Mouse (Mus musculus) cerebellum, adult 2 months (tissue): ENCODE results near the gene Arhgap18. TPM values are rescaled to one million over a fixed set of nuclear protein-coding genes. Genes with fewer than 3 reads are reported as not detected.

ENCODE experiments used
- DNase-seq, 2 experiments: peaks; one replicate each; pipeline ENCODE4 v3.0.0; 2021
- H3K27ac ChIP-seq: fragments of 200-500 bp; 2 replicates; pipeline ENCODE4 v1.5.1; 2012; ENCODE audit warnings: low read length, control low read depth, inconsistent platforms; ENCODE audit not compliant: insufficient read depth
- H3K27me3 ChIP-seq: fragments of 200-500 bp; 2 replicates; pipeline ENCODE4 v1.6.1; 2012; ENCODE audit warnings: inconsistent platforms, mild to moderate bottlenecking, low read length, moderate library complexity; ENCODE audit not compliant: control insufficient read depth, insufficient read depth
- H3K4me1 ChIP-seq: fragments of 200-500 bp; 2 replicates; pipeline ENCODE4 v1.6.1; 2011; ENCODE audit warnings: low read length; ENCODE audit not compliant: control insufficient read depth, insufficient read depth
- H3K4me3 ChIP-seq: fragments of 200-500 bp; replicated peaks from 2 replicates; pipeline ENCODE3; 2011; ENCODE audit warnings: mild to moderate bottlenecking, low read depth, low read length, control low read depth; ENCODE audit not compliant: insufficient read depth
- CTCF ChIP-seq: fragments of 200-500 bp; IDR thresholded peaks from 2 replicates; pipeline ENCODE4 v1.5.1; 2011; ENCODE audit warnings: low read depth, mild to moderate bottlenecking, control low read depth, low read length, moderate library complexity, borderline replicate concordance; ENCODE audit not compliant: insufficient read depth
- POLR2A ChIP-seq: fragments of 200-500 bp; IDR thresholded peaks from 2 replicates; pipeline ENCODE4 v1.6.1; 2011; ENCODE audit warnings: low read length, control low read depth, borderline replicate concordance; ENCODE audit not compliant: insufficient read depth
- WGBS: fragments of 180-500 bp; shearing (Covaris S2); methylation state at CpG from one replicate; pipeline ENCODE4 v1.1.7; 2018; 5-methylcytosine and 5-hydroxymethylcytosine counted together
- polyA plus RNA-seq: library from polyadenylated mRNA; depleted of rRNA; stranded (reverse); fragments of >200 nt; gene quantifications from 2 replicates; pipeline ENCODE4 v1.2.3, GENCODE M21; 2012

Gene Arhgap18
- polyA plus RNA-seq, 1 experiment = 4.3 TPM

DNA sequence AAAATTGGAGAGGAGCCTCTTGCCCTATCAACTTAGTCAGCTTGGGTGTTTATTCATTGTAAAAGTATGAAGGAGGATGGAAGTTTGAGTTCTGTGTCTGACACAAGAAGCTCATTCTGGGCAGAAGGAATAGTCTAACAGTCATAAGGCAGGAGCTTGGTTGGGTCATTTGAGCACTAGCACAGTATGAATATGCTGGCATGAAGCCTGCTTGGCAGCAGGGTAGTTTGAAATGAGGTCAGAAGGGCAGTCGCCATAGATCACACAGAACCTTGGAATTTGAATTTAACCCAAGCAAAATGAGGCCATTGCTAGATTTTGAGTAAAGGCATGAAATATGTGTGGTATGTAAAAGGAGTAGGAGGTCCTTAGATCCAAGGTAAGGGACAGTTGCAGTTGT is 139.9 kb downstream of the Arhgap18 start:
- H3K4me1 ChIP-seq = no peaks in the 10 kb centered on the region
- H3K27ac ChIP-seq = no peak overlapping the region
- no peak overlapping the region for H3K4me3 ChIP-seq
- TF ChIP-seq POLR2A = no peak
- no peak for TF ChIP-seq CTCF
- peak in 1 of 2 experiments; percentile 3 for DNase-seq
- 21% methylated on average over 1 of the region's 1 CpGs for WGBS
- no peaks in the 10 kb centered on the region for H3K27me3 ChIP-seq

DNA sequence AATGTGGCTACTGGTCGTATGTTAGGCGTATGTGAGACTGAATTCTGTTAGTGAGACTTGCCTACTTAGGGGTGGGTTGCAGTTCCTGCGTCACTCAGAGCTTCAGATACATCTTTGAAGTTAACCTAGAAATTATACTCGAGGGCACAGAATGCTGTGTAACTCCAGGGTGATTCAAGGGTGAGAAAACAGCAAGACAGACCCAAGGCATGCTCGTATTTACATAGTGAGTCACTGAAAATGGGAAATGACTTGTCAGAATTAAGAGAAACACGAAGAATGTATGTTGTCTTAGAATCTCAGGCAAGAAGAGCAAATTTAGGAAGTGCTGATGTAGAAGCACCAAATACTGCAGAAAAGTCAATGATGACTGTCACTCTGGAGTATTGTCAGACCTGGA is 142.5 kb downstream of the Arhgap18 start:
- no peak overlapping the region for H3K4me3 ChIP-seq
- H3K27me3 ChIP-seq = no peaks in the 10 kb centered on the region
- no peak for DNase-seq
- TF ChIP-seq POLR2A = no peak
- TF ChIP-seq CTCF = no peak
- WGBS = 82% methylated on average over 6 of the region's 6 CpGs
- H3K27ac ChIP-seq = no peak overlapping the region
- H3K4me1 ChIP-seq = no peaks in the 10 kb centered on the region

DNA sequence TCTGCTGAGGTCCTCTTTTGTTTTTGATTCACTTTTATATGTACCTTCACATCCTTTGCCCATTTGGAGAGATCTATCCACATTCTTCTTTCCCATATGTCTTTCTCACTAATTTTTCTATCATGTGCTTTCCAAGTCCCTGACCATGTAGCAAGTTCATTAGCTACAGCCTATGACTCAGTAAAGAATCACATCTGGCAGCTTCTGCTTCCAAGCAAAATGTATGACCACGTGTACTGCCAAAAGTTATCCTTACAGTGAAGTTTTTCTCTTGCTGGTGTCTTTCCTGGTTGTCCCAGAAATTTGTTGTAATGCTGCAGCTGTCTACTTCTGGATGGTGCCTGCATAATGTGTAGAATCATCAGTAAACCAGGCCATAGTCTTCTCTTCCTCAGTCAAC is 147.2 kb downstream of the Arhgap18 start:
- no peak overlapping the region for H3K4me3 ChIP-seq
- H3K27me3 ChIP-seq = no peaks in the 10 kb centered on the region
- 83% methylated on average over 1 of the region's 1 CpGs for WGBS
- no peak overlapping the region for H3K27ac ChIP-seq
- no peaks in the 10 kb centered on the region for H3K4me1 ChIP-seq
- DNase-seq = no peak
- no peak for TF ChIP-seq POLR2A
- no peak for TF ChIP-seq CTCF

DNA sequence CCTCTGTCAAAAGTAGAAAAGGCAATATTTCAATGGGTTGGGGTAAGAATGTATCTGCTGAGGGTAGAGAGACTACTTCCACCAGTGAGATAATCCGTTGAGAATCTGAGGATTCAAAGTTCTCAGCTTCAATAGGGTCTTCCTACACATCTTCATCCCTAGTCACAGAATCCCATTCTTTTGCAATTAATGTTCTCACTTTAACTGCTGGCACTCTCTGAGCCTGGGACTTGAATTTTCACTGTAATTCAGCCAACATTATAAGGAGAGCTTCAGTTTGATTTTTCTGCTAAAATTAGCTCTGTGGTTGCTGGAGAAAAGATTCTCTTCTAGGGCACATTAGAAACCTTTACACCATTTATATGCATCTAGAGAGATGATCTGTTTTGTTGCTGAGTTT is 150.6 kb downstream of the Arhgap18 start:
- Histone ChIP-seq H3K27ac (no peak overlapping the region), H3K4me3 (no peak overlapping the region), H3K4me1 (no peaks in the 10 kb centered on the region), H3K27me3 (no peaks in the 10 kb centered on the region)
- no peak for DNase-seq
- TF ChIP-seq POLR2A (no peak), CTCF (no peak)
- WGBS = 78% methylated on average over 1 of the region's 1 CpGs

DNA sequence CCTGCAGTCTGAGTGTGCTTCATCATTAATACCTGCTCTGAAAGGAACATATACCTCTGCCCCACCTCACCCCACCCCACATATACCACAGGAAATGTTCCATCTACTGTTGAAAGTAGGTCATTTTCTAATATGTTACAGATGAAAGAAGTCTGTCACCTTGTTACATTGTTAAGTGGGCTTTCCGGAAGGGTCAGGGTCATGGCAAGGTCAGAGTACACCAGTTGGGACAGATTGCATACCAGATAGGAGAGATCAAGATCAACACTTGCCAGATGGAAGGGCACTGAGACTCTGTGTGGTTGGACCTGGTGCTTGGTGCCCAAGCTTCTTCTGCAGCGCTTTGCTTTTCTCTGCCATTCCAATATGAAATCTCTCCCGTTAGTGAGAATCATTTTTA is 158.0 kb downstream of the Arhgap18 start:
- H3K4me3 ChIP-seq = no peak overlapping the region
- H3K27me3 ChIP-seq = no peaks in the 10 kb centered on the region
- H3K27ac ChIP-seq = no peak overlapping the region
- no peaks in the 10 kb centered on the region for H3K4me1 ChIP-seq
- DNase-seq = no peak
- WGBS = 88% methylated on average over 3 of the region's 3 CpGs
- TF ChIP-seq POLR2A = no peak
- TF ChIP-seq CTCF = no peak

DNA sequence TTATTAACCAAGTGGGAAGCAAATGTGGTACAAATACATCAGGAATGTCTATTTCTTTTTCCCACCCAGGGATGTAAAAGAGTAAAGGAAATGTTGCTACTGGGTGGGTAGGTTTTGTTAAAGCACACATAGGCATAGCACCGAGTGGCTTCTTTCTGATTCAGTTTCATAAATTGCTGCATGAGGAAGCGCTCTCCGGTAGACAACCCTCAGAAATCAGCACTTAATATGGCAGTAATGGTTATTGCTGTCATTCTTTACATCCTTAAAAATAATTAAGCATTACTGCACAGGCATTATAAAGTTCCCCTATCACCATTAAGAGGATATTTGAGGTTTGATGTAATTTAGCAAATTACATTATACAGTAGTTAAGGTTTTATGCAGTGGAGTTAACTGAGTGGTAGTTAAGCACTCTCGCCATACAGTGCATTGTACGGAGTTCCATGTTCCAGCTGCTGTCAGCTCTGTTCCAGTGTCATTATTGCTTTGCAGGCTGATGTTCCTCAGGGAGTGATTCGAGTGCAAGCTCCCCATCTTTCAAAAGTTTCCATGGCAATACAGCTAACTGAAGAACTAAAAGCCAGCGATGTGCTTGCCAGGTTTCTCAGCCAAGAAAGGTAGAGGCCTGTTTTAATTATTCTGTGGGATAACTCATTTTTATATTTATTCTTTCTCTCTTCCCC is 159.0 kb downstream of the Arhgap18 start:
- no peak for DNase-seq
- H3K4me3 ChIP-seq = no peak overlapping the region
- 52% methylated on average over 7 of the region's 7 CpGs for WGBS
- H3K27ac ChIP-seq = no peak overlapping the region
- TF ChIP-seq POLR2A (no peak), CTCF (no peak)
- no peaks in the 10 kb centered on the region for H3K27me3 ChIP-seq
- H3K4me1 ChIP-seq = no peaks in the 10 kb centered on the region

DNA sequence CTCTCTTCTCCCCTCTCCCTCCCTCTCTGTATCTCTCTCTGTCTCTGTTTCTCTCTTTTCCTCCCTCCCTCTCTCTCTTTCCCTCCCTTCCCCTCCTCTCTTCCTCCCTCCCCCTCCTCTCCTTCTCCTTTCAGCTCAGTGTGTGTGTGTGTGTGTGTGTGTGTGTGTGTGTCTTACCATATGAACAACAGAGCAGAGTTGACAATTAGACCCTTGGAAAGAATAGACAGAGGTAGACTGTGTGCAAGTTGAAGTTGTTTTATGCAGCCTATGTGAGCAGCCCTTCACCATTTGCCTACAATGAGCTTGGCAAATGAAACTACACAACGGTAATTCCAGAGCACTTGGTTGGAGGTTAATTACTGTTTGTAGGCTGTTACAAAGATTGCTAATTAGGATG is 159.6 kb downstream of the Arhgap18 start:
- Histone ChIP-seq H3K27ac (no peak overlapping the region), H3K27me3 (no peaks in the 10 kb centered on the region), H3K4me3 (no peak overlapping the region), H3K4me1 (no peaks in the 10 kb centered on the region)
- DNase-seq = no peak
- TF ChIP-seq POLR2A = no peak
- no peak for TF ChIP-seq CTCF
- WGBS = 65% methylated on average over 1 of the region's 1 CpGs

DNA sequence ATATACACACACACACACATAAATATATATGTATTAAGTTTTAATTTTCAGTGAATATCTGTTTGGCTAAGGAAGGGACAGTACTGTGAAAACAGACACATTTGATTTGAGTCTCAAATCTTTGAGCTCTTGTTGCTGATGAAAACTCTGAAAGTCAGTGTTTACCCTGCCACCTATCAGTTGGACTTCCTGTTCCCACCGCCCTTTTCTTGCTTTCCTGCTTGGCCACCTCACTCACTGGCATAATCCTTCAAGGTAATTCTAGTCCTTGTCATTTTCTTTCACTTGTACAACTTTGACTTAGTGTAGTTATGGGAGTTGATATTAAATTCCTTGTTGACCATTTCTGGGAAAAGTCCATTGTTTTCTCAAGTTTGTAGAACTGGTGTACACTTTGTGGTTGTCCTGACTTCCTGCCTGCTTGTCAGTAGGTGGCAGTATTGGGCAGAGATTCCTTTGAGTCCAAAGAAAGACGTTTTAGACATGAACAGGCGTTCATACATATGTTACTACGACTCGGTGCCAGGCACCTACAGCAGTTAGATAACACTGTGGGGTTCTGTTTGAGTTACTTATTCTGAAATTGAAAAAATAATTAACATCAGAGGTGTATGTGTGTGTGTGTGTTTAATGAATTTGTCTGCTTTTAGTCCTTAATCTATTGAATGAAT is 166.2 kb downstream of the Arhgap18 start:
- H3K27me3 ChIP-seq = no peaks in the 10 kb centered on the region
- H3K4me3 ChIP-seq = no peak overlapping the region
- H3K27ac ChIP-seq = no peak overlapping the region
- TF ChIP-seq POLR2A = no peak
- TF ChIP-seq CTCF = no peak; the same call in 1 of the 2 replicates
- 22% methylated on average over 5 of the region's 5 CpGs for WGBS
- peak in 1 of 2 experiments; percentile 19 for DNase-seq
- no peaks in the 10 kb centered on the region for H3K4me1 ChIP-seq
